Mouse (Mus musculus): Measurements from ENCODE around the gene Faap24.

Faap24 gene

DNA sequence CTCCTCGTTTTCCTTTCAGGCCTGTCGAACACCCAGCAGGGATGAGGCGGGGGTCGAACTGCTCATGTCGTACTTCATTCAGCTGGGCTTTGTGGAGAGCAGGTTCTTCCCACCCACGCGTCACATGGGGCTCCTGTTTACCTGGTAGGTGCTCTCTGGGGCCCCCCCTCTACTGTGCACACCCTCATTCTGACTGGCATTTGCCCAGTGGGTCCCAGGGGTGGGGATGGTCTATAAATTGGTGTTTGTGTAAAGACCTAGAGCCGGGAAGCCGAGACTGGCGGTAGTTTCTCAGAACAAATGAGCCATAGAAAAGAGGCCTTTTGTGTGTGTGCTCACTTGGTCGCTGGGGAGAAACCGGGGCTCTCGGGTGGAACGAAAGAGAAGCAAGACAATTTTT is 25.5 kb downstream of the Faap24 start:
- DNase-seq (ENCODE audit: low read depth, low spot score) = no peak

- no peak for DNase-seq (ENCODE audit: low read depth, low spot score)
These were observed 31.3 kb downstream of the Faap24 start for GRCm38 (mm10) chr7:35365161-35365910.

DNA sequence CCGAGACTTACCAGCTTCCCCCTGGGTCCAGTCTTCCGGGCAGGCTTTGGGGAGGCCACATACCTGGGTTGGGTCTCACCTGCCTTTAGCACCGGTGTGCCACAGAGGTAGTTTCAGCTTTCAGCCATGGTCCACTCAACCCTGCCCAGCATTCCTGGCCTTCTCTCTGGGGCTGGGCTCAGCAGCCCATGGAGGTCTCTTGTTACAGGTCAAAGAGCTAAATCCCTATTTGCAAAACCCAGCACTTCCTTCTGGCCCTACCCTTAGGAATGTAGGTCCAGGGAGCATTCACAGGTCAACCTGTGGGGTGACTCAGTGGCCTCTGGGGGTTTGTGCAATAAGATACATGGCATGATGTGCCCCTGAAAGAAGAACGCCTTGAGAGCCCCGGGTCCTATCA is 33.8 kb downstream of the Faap24 start:
- no peak for DNase-seq (ENCODE audit: low read depth, low spot score)

DNA sequence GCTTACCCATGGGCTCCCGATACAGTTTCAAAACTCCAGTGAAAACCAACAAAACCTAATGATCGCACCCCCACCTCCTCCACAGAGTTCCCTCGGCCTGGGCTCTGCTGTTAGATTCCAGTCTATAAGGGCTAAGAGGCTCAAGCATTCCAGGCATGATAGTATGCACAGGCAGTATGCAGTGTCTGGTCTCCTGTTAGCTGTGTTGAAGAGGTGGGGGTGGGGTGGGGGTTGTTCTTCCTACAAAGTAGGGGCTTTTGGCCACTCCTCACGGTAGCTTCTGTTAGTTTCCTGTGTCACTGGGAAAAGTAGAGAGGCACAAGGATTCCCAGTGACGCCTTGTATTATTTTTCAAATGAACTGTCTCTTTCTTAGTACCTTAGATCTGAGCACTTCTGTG is 34.4 kb downstream of the Faap24 start:
- no peak for DNase-seq (ENCODE audit: low read depth, low spot score)

- DNase-seq (ENCODE audit: low read depth, low spot score) = no peak
These were observed 39.0 kb downstream of the Faap24 start for GRCm38 (mm10) chr7:35357621-35358020.

GRCm38 (mm10) chr7:35355303-35355872 is 41.2 kb downstream of the Faap24 start:
- DNase-seq (ENCODE audit: low read depth, low spot score) = no peak

- no peak for DNase-seq (ENCODE audit: low read depth, low spot score)
These were observed 43.3 kb downstream of the Faap24 start for GRCm38 (mm10) chr7:35353306-35353705.

DNA sequence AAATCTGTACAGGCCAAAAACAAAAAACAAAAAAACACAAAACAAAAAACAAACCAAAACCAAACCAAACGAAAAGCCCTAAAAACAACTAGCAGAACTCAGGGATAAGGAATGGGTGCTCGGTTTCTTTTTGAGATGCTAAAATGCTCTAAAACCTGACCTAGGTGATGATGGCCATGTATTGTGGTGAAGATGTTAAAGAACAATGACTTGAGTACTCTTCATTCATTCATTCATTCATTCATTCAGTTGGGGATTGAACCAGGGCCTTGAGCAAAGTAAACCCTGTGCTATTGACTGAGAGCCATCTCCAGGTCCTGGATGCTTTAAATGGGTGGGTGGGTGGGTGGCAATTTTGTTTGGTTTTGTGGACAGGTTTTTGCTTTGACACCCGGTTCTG is 45.5 kb downstream of the Faap24 start:
- DNase-seq (ENCODE audit: low read depth, low spot score) = no peak

- no peak for DNase-seq (ENCODE audit: low read depth, low spot score)
These were observed 46.6 kb downstream of the Faap24 start for GRCm38 (mm10) chr7:35349886-35350684.

DNA sequence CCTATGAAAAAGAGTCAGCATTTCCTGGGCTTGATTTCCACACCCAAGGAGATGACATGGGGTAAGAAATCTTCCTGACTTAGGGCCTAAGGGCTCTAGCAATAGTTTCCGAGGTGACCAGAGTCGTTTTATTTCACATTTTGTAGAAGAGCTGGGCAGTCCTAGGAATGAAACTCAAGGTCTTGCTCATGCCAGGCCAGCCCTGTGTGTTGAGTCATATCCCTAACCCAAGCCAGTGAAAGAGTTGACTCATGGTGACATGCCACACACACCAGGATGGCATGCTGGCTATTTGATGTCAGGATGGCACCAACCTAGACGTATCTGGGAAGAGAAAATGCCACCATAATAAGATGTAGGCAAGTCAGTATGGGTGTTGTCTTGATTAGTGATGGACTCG is 47.6 kb downstream of the Faap24 start:
- no peak for DNase-seq (ENCODE audit: low read depth, low spot score)

- no peak for DNase-seq (ENCODE audit: low read depth, low spot score)
These were observed 48.5 kb downstream of the Faap24 start for GRCm38 (mm10) chr7:35347918-35348700.

DNA sequence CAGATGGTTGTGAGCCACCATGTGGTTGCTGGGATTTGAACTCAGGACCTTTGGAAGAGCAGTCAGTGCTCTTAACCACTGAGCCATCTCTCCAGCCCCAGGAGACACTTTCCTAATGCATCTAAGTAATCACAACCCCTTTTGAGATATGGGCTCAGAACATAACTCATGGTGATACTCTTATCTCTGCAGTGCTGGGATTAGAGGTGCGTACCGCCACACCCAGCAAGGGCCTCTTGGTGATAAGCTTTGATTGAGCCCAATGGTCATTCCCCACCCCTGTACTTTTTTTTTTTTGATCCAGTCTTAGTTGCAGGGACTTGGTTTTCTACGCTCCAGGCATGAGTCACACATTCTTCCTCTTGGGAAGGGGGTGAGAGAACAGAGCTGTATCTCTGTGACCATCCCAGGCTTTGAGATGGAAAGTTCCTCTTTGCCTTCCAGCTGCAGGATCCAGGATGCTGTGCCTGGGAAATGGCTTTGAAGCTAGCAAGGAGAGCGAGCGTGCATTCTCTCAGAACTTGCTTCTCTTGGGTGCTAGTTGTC is 51.8 kb downstream of the Faap24 start:
- no peak for DNase-seq (ENCODE audit: low read depth, low spot score)

- no peak for DNase-seq (ENCODE audit: low read depth, low spot score)
These were observed 54.1 kb downstream of the Faap24 start for GRCm38 (mm10) chr7:35342498-35342897.

Measured in brain, embryonic 18.5 days (tissue).